Mouse (Mus musculus) layer of hippocampus, postnatal 14 days (tissue): ENCODE measurements at regions not wholly inside any gene's neighbourhood (a gene's known extent, or its start where the extent isn't known, plus 50 kb on each side); places are given as distances from the start of the nearest gene placed in this dataset.

ENCODE experiments used
- DNase-seq, 2 experiments: peaks; one replicate each; pipeline ENCODE4 v3.0.0; 2021 to 2022; ENCODE audit warnings: low spot score in 2 of 2, mixed read lengths in 1 of 2

DNA sequence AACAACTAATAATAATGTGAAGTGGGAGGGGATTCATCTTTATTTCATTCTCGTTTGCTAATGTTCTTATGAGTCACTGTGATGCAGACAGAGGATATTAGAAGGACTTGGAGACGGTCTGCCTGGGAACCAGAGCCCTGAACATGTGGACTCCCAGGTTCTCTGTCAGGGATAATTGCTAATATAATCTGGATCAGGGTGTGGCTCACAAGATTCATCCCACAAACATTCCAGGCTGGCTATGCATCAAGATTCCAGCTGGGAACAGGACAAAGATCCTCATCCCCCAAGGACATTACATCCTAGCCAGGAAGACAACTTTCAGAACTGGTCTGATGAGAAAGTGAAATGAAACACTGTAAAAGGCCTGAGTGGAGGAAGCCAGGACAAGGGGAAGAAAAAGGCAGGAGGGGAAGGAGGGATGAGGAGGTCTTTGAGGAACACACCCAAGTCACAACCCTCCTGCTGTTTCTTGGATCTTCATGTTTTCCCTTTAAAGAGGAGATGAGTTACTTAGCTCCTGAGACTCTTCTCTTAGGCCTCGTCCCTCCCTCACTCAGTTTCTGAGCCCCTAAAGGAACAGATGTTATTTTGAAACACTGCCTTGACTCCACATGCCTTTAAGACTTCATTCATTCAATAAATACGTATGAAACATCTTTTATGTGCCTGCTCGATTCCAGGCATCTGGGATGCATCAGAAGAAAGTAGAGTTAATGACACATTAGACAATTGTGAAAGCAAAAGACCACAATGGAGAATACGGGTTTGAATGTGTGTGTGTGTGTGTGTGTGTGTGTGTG is 360.9 kb downstream of the Efnb2 start:
- no peak for DNase-seq

DNA sequence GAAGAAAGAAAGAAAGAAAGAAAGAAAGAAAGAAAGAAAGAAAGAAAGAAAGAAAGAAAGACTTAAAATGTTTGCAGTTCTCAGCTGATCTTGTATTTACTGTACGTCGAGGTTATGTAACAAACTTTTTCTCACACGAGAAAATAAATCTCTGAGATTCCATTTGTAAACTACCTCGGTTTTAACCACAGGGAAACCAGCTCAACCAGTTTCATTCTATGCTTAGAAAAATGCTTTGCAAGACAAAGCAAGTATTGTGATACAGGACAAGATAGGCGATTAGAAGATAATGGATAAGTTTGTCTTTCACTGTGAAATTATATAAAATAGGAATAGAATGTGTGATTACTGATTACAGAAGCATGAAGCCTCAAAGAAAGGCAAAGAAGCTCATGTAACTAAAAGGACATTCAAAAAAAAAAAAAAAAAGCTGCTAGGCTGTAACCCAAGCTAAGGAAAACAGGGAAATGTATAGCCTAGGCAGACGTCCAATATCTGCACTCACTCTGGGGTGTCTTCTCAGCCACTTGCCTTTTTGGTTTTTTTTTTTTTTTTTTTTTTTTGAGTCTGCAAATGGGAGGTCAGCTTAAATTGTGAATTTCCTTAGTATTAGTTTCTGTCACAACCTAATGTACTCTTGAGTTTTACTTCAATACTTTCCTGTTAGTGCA is 368.3 kb downstream of the Efnb2 start:
- DNase-seq: no peak

DNA sequence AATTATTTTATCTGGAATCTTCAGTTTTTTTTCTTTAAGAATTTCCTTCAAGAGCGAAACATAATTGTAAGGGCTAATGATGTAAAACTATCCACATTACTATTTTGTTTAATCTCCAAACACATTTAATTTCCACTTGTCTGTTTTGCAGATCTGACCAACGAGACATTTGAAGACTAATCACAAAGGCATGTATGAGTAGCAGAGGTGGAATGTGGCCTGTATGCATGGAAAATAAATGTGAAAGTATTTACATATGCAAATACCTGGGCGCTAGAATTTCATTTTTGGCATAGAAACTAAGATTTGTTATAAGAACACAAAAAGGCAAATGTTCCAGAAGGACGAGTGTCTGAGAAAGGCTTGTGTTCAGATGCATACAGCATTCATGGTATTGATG is 375.2 kb downstream of the Efnb2 start:
- no peak for DNase-seq

DNA sequence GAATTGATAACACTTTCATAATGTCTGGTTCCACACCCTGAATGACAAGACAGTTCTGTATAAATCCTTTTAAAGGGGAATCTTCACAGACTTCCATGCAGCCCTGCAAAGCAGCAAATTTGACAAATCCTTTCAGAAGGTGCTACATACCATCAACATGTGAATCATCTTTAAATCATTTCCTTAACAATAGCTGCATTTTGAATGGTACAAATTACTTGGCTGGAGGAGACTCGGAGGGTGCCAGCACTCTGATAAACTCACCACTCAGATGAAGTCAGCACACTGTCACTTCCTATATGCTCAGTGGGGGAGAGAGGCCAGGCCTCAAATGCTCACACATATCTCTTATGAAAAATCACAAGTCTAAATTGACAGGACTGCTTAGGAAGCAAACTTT is 386.1 kb downstream of the Efnb2 start:
- DNase-seq: no peak

DNA sequence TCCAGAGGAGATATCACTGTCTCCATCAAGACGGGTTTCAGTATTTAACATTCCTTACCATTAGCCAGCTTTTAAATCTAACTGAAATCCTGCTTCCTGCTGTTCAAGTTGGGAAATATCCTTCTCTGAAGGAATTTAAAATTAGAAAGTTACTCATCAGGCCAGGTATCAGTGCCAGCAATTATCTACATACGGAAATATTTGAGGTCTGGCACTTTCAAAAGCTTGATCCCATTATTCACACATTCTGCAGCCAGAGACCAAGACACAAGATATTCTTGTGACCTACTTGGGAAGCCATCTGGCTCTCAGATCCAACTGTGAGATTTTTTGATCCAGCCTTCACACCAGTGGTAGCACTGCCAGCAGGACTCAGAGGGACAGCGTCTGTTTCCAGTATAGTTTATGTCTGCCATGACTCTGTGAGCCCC is 386.8 kb downstream of the Efnb2 start:
- DNase-seq: no peak

DNA sequence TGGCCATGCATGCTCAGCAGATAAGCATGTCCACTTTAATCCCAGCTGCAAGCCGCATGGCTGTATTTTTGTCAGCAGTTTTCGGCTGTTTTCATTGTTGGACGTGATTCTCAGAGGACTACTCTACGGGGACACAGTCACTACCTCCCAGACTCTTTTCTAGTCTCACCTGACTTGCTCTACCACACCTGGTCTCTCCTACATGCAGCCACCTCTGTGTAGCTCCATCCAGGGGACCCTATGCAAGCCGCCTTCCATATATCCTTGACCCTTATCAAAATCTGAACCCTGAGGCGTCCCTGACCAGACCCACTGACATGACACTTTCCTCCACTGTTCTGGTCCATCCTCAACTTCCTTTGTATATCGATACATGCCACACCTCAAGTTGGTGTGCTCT is 402.2 kb downstream of the Efnb2 start:
- DNase-seq: no peak

DNA sequence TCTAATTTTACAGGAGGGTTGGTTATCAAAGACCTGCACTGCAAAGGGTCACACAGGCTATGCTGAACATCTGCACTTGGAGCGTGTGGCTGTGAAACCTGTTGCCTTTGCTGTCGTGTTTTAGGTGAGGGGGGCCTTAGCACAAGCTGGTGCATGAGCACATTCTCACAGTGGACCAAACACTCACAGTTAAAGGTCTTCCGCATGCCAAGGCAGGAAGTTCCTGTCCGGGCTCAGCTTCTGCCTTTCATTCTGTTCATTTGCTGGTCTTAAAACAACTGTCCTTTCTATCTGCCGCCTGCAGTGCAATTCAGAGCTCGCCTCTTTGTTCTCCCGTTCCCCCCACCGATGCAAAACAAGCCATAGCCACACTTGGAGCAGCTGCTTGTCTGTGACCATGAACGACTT is 402.8 kb downstream of the Efnb2 start:
- no peak for DNase-seq

DNA sequence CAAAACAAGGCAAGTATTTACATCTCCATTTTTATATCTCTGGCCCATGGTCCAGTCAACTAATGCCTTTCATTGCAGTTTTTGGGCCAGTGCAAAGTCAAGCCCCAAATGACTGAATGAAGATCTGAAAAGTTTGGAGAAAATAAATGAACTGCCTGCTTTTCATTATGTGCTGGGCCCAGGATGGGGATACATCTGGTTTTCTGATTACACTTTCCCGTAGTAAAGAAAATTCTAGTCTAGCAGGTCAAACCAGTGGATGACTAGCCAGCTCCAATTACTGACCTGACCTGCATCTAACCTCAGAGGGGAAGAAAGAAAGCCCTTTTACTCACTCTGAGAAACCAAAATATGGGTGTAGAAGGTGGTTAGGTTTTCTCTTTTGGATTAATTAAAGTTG is 404.7 kb downstream of the Efnb2 start:
- DNase-seq: no peak

DNA sequence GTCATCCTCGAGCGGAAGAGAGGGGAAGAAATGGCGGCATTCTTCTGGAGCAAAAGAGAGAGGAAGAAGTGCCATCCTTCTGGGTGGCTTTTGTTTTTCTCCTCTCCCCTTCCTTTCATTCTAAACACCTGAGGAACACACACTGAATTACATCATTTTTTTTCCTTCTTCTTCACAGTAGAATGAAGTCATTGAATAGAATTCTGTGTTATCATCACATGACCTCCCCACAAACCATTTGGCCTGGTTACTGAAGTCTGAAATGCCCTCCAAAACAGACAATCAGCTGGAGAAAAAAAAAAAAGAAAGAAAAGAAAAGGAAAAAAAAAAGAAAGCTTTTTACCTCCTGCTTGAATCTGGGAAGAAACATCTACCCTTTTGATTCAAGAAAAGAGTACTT is 406.6 kb downstream of the Efnb2 start:
- no peak for DNase-seq

DNA sequence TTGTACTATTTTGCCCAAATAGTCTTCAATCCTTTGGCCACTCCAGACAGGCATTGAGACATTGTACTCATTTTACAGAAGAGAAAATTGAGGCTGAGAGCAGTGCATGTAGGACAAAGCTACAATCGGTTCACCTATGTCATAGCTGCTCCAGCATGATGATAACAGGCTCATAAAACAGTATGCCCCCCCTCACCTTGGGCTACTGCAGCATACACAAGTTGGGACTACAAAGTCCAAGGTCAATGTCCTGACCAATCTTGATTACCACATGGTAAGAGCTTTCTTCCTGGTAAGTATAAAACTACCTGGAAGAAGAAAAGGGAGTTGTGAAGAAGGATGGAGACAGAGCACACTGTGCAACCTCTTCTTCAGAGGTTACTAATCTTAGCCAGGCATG is 416.4 kb downstream of the Efnb2 start:
- no peak for DNase-seq

DNA sequence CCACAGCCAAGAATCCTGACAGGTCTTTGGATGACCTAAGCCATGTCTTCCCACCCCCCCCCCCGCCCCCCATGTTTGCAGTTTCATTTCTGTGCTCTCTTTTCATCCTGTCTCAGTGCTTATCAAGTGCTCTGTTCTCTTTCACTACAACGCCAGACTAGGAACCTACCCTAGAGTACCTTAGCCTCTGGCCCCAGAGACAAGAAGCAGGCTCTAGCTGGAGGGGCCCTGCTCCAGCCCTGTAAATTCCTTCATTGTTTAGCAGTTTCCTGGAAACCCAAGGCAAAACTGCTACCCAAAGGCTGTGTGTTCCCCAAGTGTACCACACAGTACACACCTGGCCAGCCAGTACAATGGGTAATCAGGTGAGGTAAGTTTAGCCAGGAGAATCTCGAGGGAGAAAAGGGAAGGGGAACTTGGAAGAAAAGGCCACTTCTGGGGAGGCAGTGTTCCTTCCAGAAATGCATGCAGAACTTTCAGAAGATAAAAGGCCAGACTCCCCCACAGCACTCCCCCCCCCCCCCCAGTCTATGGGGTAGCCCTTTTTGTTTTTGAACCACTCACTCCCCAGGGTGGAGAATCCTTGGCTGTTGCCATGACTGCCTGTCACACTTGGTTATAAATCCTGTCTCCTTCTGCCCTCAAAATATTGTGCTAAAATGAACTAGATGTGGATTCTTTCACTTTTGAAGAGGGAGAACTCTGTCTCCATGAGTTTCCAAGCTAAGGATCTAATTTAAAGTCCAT is 419.1 kb downstream of the Efnb2 start:
- DNase-seq: no peak

DNA sequence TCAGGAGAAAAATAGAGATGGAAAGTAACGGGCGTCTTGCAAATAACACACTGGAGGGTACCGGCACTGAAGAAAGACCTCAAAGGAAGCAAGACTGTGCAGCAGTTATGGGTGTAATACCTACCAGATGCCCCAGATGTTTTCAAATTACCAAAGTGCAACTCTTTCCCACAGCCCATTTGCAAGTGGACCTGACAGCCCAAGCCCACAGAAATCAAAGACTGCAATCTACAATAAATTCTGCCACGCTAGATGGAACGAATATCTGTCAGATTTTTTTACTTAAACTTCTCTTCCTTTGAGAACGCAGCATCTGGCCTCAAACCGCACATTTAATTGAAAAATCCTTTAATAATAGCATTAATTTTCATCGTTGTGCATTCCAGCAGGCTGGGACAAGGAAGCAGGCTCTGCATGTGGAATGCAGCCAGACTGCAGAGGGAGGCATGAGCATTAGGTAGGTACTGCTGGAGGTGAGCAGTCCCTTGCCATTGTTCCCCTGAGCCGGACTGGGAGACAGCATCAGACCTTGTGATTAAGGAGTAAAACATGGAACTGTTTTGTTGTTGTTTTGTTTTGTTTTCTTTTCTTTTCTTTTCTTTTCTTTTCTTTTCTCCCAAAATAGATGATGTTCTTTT is 419.9 kb downstream of the Efnb2 start:
- no peak for DNase-seq

DNA sequence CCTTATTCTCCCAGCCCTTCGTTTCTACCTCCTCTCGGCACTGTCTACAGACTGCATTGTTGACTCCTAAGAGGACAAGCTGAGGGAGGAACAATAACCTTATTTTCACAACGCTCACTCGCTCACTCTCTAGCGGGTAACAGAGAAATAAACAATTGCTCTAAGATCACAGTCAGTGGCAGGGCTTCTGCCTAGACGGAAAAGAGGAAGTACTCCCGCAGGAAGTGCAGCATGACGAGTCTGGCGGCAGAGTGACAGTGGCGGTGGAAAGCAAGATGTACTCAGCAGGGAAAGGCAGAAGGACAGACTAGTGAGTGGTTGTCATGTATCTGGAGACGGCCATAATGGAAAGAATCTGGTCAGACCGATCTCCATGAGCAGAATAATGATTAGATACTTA is 421.6 kb downstream of the Efnb2 start:
- no peak for DNase-seq

DNA sequence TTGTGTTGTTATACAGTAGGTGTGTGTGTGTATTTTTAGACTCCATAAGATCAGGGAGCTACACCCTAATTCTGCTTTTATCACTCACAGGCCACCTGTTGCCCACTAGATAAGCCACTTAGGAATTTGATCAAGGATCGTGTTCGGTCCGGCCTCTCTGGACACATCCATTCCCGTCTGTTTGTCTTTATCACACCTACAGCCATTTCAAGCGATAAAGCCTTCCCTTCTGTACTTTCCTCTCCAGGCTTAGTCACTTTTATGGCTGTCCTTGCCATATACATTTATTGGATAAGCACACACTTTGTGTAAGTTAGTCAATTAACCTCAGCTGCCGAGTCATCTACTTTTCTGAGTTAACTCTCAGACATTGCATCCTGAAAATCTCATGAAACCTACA is 423.0 kb downstream of the Efnb2 start:
- DNase-seq: no peak

DNA sequence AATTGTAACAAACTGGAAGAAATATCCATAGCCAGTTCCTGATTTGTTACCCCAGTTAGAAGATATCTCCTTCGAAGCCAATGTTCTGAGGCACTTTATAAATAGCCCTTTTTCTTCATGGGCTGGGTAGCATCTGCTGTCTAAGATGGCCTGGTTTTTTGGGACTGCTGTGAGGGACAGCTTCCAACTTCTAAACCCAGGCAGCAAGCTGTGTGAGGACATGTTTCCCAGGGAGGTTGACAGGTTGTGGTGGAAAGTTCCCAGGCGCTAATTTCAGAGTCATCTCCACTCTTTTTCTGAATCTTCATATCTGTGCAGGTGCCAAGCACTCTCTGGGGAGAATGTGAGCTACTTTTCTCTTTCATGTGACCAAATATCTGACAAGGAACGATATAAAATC is 427.4 kb downstream of the Efnb2 start:
- peak; percentile 22 to 23 for DNase-seq

DNA sequence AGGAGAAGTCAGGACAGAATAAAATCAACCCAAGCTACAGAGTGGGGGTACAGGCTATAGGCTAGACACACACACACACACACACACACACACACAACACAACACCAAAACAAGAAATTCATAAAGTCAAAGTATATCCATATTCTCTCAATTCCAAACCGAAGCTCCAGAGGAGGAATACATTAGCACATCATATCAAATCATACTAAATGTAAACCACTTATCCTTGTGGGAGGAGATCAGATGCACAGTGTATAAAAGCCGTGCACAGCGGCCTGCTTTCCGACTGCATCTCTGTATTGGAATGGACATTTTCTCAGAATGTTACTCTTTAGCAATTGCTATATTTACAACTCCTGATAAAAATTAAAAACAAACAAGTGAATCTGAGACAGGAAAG is 427.9 kb downstream of the Efnb2 start:
- DNase-seq: no peak

DNA sequence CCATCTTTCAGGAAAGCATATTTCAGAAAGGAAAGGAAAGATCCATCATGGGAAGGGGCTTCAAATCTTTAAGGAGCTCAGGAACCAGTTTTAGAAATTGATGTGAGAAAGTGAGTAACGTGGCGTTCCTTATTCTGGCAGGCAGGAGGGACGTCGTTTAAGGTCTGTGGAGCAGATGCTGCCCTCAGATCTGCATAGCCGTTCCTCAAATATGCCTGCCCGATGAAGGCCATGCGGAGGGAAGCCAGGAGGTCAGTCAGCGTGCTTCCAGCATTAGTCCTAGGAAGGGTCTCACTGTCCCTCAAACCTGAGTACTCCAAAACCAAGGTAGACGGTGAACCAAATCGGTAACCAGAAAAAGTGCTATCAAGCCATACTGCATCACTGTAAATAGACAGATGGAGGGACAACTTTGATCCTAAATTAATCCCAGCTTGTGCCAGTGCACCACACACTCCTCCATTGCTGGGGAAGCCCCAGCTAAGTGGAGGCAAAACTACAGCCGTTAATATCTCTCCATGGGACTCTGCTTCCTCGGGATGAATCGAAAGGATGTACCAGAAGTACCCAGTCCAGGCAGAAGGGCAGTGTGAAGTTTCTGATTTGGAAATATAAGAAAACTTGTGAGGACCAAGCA is 428.9 kb downstream of the Efnb2 start:
- DNase-seq: peak; percentile 25 to 30

DNA sequence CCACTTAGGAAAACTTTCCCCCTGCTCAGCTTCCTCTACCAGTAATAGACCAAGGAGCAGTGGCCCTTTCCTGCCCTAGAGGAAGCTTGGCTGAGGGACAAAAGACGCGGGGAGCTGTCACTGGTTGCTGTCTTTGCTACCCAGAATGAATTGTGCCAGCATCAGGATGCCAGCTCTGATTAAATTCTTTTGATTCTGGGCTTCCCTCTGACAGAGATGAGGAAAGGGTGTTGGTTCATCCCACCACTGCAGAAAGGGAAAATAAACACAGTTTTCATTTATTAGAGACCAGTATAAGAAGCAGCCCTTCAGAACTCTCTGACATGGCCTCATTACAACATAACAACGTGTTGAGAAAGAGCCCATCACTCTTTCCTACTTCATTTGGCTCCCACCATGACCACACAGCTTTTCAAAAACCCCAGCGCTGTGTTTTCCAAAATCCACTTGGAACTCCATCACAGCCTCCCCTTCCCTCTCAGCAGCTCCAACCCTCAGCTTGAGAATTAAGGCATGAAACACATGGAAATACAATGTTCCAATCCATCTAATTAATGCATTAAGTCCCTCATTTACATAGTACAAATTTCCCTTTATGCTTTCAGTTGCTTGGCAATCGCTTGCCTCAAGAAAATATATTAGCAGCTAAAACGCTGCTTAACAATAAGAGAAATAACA is 429.6 kb downstream of the Efnb2 start:
- peak; percentile 21 to 69 for DNase-seq

DNA sequence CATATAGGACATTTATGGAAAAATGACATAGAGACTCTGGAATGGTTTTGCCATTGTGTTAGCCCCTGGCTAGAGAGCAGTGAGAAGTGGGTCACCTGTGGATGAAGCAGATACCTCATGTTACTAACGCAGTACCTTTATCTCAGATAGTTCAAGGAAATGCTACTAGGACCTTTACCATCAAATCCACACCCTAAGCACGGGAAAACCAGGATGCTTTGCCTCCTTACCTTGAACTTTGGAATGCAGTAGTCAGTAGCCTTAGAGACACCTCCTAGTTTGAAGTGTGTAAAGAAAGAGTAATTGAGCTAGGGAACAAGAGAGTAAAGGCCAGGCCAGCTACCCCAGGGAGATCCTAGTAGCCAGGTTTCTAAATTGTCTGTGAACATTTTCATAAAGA is 435.0 kb downstream of the Efnb2 start:
- DNase-seq: no peak

DNA sequence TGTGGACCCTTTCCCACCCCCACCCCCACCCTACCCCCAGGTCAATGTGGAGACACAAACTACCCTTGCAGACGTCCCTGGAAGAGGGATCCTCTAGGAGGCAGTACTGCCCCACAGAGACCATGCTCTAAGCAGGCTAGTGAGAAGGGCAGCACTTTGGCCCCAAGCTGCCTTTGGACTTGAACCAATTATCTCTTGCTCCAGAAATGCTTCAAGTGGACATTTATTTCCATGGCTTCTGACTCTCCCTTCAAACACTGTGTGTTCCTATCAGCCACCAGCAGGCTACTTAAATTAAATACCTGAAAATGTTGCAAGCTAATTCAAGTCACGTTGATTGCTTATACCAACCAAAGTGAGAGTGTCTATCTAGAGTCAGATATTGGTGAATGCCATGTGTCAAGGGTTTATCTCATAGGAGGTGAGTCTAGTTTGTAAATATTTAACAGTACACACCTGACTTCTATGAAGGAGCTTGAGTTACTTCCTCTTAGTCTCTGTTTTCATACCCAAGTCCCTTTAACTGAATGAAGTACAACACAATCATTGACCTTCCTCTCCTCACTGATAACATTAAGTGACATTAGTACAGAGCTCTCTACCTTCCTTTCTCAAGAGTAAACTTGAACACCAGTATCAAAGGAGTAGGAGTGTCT is 435.7 kb downstream of the Efnb2 start:
- no peak for DNase-seq
